Mouse (Mus musculus): ENCODE data around the gene Rnf19b.

DNA sequence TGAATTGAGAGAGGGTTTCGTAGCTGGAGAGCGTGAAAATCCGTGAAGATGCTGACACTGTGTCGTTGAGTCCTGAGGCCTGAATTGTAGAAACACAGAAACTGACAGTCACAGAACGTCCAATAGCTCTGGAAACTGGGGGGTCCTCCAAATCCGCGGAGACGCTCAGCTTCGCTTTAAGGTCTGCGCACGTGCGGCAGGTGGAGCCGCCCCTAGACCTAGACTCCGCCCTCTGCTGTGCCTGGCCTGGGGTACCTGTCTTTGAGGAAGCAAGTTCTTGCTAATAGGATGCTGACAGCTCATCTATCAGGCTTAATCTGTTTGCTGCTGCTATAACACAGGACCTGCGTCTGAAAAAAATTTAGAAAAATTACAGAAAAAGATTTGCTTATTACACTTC, 37.2 kb downstream of the Rnf19b start:
- TF ChIP-seq GATA1 (IDR thresholded peaks at IDR 0.05; ENCODE audit: low read length) (no peak), TAL1 (IDR thresholded peaks at IDR 0.05; ENCODE audit: low read length) (no peak)

All from erythroblast, embryonic 14.5 days (primary cell).